Comparison of ENCODE assay signal across 8 mouse cellular contexts in genomic region chr11:115277604-115277975, GRCm38 (mm10). TPM values are rescaled to one million over a fixed set of nuclear protein-coding genes. Genes with fewer than 3 reads are reported as not detected.
DNase-seq lines count a peak whose midpoint lies in the region; ATAC-seq and TF ChIP-seq lines count a peak whose summit lies in the region.

No protein-coding gene starts in this region.

- H3K4me2 ChIP-seq in lung, embryonic 14.5 days, result peak overlapping the region; percentile 80
- H3K4me2 ChIP-seq in embryonic facial prominence, embryonic 14.5 days (ENCODE audit: low read depth, low read length), result peak overlapping the region; percentile 71
- H3K4me2 ChIP-seq in intestine, postnatal 0 days (replicated peaks; ENCODE audit: low read depth), result peak overlapping the region; percentile 66
- peak overlapping the region; percentile 83 for H3K4me2 ChIP-seq in neural tube, embryonic 15.5 days

- peak overlapping the region; percentile 48 for H3K4me3 ChIP-seq in lung, embryonic 14.5 days (ENCODE audit: low read depth, low read length)
- peak overlapping the region; percentile 60 for H3K4me3 ChIP-seq in embryonic facial prominence, embryonic 14.5 days (ENCODE audit: low read depth, low read length)
- H3K4me3 ChIP-seq in intestine, postnatal 0 days (ENCODE audit: low read depth, low read length), result peak overlapping the region; percentile 48
- peak overlapping the region; percentile 58 for H3K4me3 ChIP-seq in neural tube, embryonic 15.5 days (replicated peaks)

- no peak for DNase-seq in lung, embryonic 14.5 days
- no peak for DNase-seq in lung, postnatal 10 days
- DNase-seq in embryonic facial prominence, embryonic 14.5 days (ENCODE audit: low spot score), result no peak
- no peak for DNase-seq in layer of hippocampus, adult 9-11 months
- DNase-seq in T-cell, adult 2 months (ENCODE audit: low spot score), result no peak
- DNase-seq in kidney, postnatal 10 days, result no peak

- no peaks in the 10 kb centered on the region for H3K36me3 ChIP-seq in lung, embryonic 14.5 days (ENCODE audit: insufficient read depth)
- H3K36me3 ChIP-seq in embryonic facial prominence, embryonic 14.5 days (ENCODE audit: control insufficient read depth, insufficient read depth, low read length), result no peaks in the 10 kb centered on the region
- no peaks in the 10 kb centered on the region for H3K36me3 ChIP-seq in intestine, postnatal 0 days (ENCODE audit: control insufficient read depth, insufficient read depth)
- H3K36me3 ChIP-seq in neural tube, embryonic 15.5 days, result no peaks in the 10 kb centered on the region

- TF ChIP-seq CTCF in lung, embryonic 14.5 days (IDR thresholded peaks at IDR 0.05; ENCODE audit: low read depth), result no peak
- no peak for TF ChIP-seq CTCF in intestine, postnatal 0 days (IDR thresholded peaks at IDR 0.05; ENCODE audit: low read depth)

- peak overlapping the region; percentile 64 for H3K27ac ChIP-seq in lung, embryonic 14.5 days (ENCODE audit: low read depth)
- peak overlapping the region; percentile 85 for H3K27ac ChIP-seq in embryonic facial prominence, embryonic 14.5 days (replicated peaks; ENCODE audit: low read depth, low read length)
- H3K27ac ChIP-seq in intestine, postnatal 0 days (ENCODE audit: low read depth, low read length), result peak overlapping the region; percentile 75
- peak overlapping the region; percentile 88 for H3K27ac ChIP-seq in neural tube, embryonic 15.5 days (replicated peaks)

- no peak for ATAC-seq in lung, embryonic 14.5 days (ENCODE audit: insufficient read depth)
- ATAC-seq in embryonic facial prominence, embryonic 14.5 days (ENCODE audit: low read depth), result no peak
- no peak for ATAC-seq in intestine, postnatal 0 days
- no peak for ATAC-seq in neural tube, embryonic 15.5 days (ENCODE audit: low FRiP score)

- H3K4me1 ChIP-seq in lung, embryonic 14.5 days (ENCODE audit: insufficient read depth), result 0 out of 2 replicates have a peak, but pooled peaks cover 9% of the 10 kb centered on the region
- peaks cover 15% of the 10 kb centered on the region for H3K4me1 ChIP-seq in embryonic facial prominence, embryonic 14.5 days (ENCODE audit: control insufficient read depth, insufficient read depth, low read length)
- H3K4me1 ChIP-seq in intestine, postnatal 0 days (replicated peaks; ENCODE audit: control insufficient read depth, insufficient read depth, low read length), result peaks cover 3% of the 10 kb centered on the region; the same call in 1 of the 2 replicates
- H3K4me1 ChIP-seq in neural tube, embryonic 15.5 days, result peaks cover 30% of the 10 kb centered on the region

- 18% methylated on average over 7 of the region's 7 CpGs for WGBS in lung, embryonic 14.5 days
- 17% methylated on average over 7 of the region's 7 CpGs for WGBS in embryonic facial prominence, embryonic 14.5 days
- 17% methylated on average over 7 of the region's 7 CpGs for whole genome bisulfite sequencing in intestine, postnatal 0 days
- 21% methylated on average over 7 of the region's 7 CpGs for WGBS in neural tube, embryonic 15.5 days

- H3K27me3 ChIP-seq in lung, embryonic 14.5 days (ENCODE audit: insufficient read depth, low read length), result no peaks in the 10 kb centered on the region
- no peaks in the 10 kb centered on the region for H3K27me3 ChIP-seq in embryonic facial prominence, embryonic 14.5 days (replicated peaks; ENCODE audit: control insufficient read depth, insufficient read depth, low read length)
- H3K27me3 ChIP-seq in intestine, postnatal 0 days (replicated peaks; ENCODE audit: control insufficient read depth, insufficient read depth, low read length), result no peaks in the 10 kb centered on the region
- no peaks in the 10 kb centered on the region for H3K27me3 ChIP-seq in neural tube, embryonic 15.5 days (replicated peaks)

- H3K9ac ChIP-seq in lung, embryonic 14.5 days, result peak overlapping the region; percentile 44
- peak overlapping the region; percentile 72 for H3K9ac ChIP-seq in embryonic facial prominence, embryonic 14.5 days (ENCODE audit: low read depth, low read length)
- H3K9ac ChIP-seq in intestine, postnatal 0 days (ENCODE audit: low read depth, low read length), result 0 out of 2 replicates have a peak overlapping the region, but pooled peaks have one; percentile 1
- H3K9ac ChIP-seq in neural tube, embryonic 15.5 days (replicated peaks), result peak overlapping the region; percentile 74

- no peaks in the 10 kb centered on the region for H3K9me3 ChIP-seq in lung, embryonic 14.5 days (ENCODE audit: low read depth, low read length)
- H3K9me3 ChIP-seq in embryonic facial prominence, embryonic 14.5 days (ENCODE audit: control insufficient read depth, low read length), result no peaks in the 10 kb centered on the region
- H3K9me3 ChIP-seq in intestine, postnatal 0 days (ENCODE audit: control insufficient read depth), result no peaks in the 10 kb centered on the region
- H3K9me3 ChIP-seq in neural tube, embryonic 15.5 days (replicated peaks), result no peaks in the 10 kb centered on the region

RNA-seq across cellular contexts. Expression of gene Fdxr, which starts 0.7 kb away (rescaled TPM):
- polyA plus RNA-seq in lung, embryonic 14.5 days (2014; fragmentation: Nextera tagmentation; extraction: Ambion mirVana), result 8.8 and 10.4 TPM in 2 replicates
- 10.4 and 11.0 TPM in 2 replicates for polyA plus RNA-seq in embryonic facial prominence, embryonic 14.5 days (2014; fragmentation: Nextera tagmentation; extraction: Ambion mirVana)
- 8.0 and 8.2 TPM in 2 replicates for polyA plus RNA-seq in intestine, postnatal 0 days (2015; fragmentation: Nextera tagmentation; extraction: Ambion mirVana)
- polyA plus RNA-seq in neural tube, embryonic 15.5 days (2015; fragmentation: Nextera tagmentation; extraction: Ambion mirVana), result 18.6 and 21.5 TPM in 2 replicates

RNA-seq across cellular contexts. Expression of gene Grin2c, which starts 10.5 kb away (rescaled TPM):
- polyA plus RNA-seq in lung, embryonic 14.5 days (2014; fragmentation: Nextera tagmentation; extraction: Ambion mirVana), result not detected in 2 replicates
- not detected in 2 replicates for polyA plus RNA-seq in embryonic facial prominence, embryonic 14.5 days (2014; fragmentation: Nextera tagmentation; extraction: Ambion mirVana)
- not detected in 2 replicates for polyA plus RNA-seq in intestine, postnatal 0 days (2015; fragmentation: Nextera tagmentation; extraction: Ambion mirVana)
- 0.34 and 0.44 TPM in 2 replicates for polyA plus RNA-seq in neural tube, embryonic 15.5 days (2015; fragmentation: Nextera tagmentation; extraction: Ambion mirVana)

RNA-seq across cellular contexts. Expression of gene Fads6, which starts 19.9 kb away (rescaled TPM):
- polyA plus RNA-seq in lung, embryonic 14.5 days (2014; fragmentation: Nextera tagmentation; extraction: Ambion mirVana), result 0.14 and 0.18 TPM in 2 replicates
- polyA plus RNA-seq in embryonic facial prominence, embryonic 14.5 days (2014; fragmentation: Nextera tagmentation; extraction: Ambion mirVana), result 0.24 and 0.52 TPM in 2 replicates
- 0.26 and 0.55 TPM in 2 replicates for polyA plus RNA-seq in intestine, postnatal 0 days (2015; fragmentation: Nextera tagmentation; extraction: Ambion mirVana)
- 2.0 and 2.1 TPM in 2 replicates for polyA plus RNA-seq in neural tube, embryonic 15.5 days (2015; fragmentation: Nextera tagmentation; extraction: Ambion mirVana)

RNA-seq across cellular contexts. Expression of gene Otop2, which starts 29.4 kb away (rescaled TPM):
- polyA plus RNA-seq in lung, embryonic 14.5 days (2014; fragmentation: Nextera tagmentation; extraction: Ambion mirVana), result not detected in 2 replicates
- polyA plus RNA-seq in embryonic facial prominence, embryonic 14.5 days (2014; fragmentation: Nextera tagmentation; extraction: Ambion mirVana), result not detected in 2 replicates
- polyA plus RNA-seq in intestine, postnatal 0 days (2015; fragmentation: Nextera tagmentation; extraction: Ambion mirVana), result 0.05 TPM in 1 of 2 replicates, not detected in the other
- polyA plus RNA-seq in neural tube, embryonic 15.5 days (2015; fragmentation: Nextera tagmentation; extraction: Ambion mirVana), result 0.15 and 0.26 TPM in 2 replicates

RNA-seq across cellular contexts. Expression of gene Ush1g, which starts 44.3 kb away (rescaled TPM):
- polyA plus RNA-seq in lung, embryonic 14.5 days (2014; fragmentation: Nextera tagmentation; extraction: Ambion mirVana), result not detected in 2 replicates
- not detected in 2 replicates for polyA plus RNA-seq in embryonic facial prominence, embryonic 14.5 days (2014; fragmentation: Nextera tagmentation; extraction: Ambion mirVana)
- 0.05 and 0.09 TPM in 2 replicates for polyA plus RNA-seq in intestine, postnatal 0 days (2015; fragmentation: Nextera tagmentation; extraction: Ambion mirVana)
- 0.09 and 0.14 TPM in 2 replicates for polyA plus RNA-seq in neural tube, embryonic 15.5 days (2015; fragmentation: Nextera tagmentation; extraction: Ambion mirVana)

Comparison
In these comparisons a context has a peak if more than half of its experiments do, and no peak if none do; other contexts are left out.
1. H3K9ac ChIP-seq: peak in every context shown above with its lines; median percentile 74 in neural tube, embryonic 15.5 days; 72 in embryonic facial prominence, embryonic 14.5 days; 44 in lung, embryonic 14.5 days; 1 in intestine, postnatal 0 days.